Mouse (Mus musculus): ENCODE measurements around the gene Hpgds. TPM values are rescaled to one million over a fixed set of nuclear protein-coding genes. Genes with fewer than 3 reads are reported as not detected.

The Hpgds gene
- 2.1 and 3.6 TPM in 2 replicates for polyA plus RNA-seq (2012; rRNA removed)

GRCm38 (mm10) chr6:65144621-65145205, at the start of gene Hpgds:
Gene Hpgds, minus strand, starts transcription at chr6:65144908.
- peak; percentile 35 for DNase-seq (ENCODE audit: low read depth)
- TF ChIP-seq CTCF (IDR thresholded peaks at IDR 0.05; ENCODE audit: borderline replicate concordance, extremely low read depth, insufficient read depth, insufficient read length) (no peak), POLR2A (IDR thresholded peaks at IDR 0.05; ENCODE audit: borderline replicate concordance, extremely low read depth, insufficient read depth, insufficient read length, poor library complexity, severe bottlenecking) (no peak)

- peak; percentile 15 for DNase-seq (ENCODE audit: low read depth)
- TF ChIP-seq CTCF (IDR thresholded peaks at IDR 0.05; ENCODE audit: borderline replicate concordance, extremely low read depth, insufficient read depth, insufficient read length): no peak
- TF ChIP-seq POLR2A (IDR thresholded peaks at IDR 0.05; ENCODE audit: borderline replicate concordance, extremely low read depth, insufficient read depth, insufficient read length, poor library complexity, severe bottlenecking): no peak
These were observed 20.3 kb upstream of the Hpgds start for GRCm38 (mm10) chr6:65164977-65165376.

GRCm38 (mm10) chr6:65164137-65164536, 19.4 kb upstream of the Hpgds start:
- TF ChIP-seq CTCF (IDR thresholded peaks at IDR 0.05; ENCODE audit: borderline replicate concordance, extremely low read depth, insufficient read depth, insufficient read length): no peak
- no peak for TF ChIP-seq POLR2A (IDR thresholded peaks at IDR 0.05; ENCODE audit: borderline replicate concordance, extremely low read depth, insufficient read depth, insufficient read length, poor library complexity, severe bottlenecking)
- peak; percentile 7 for DNase-seq (ENCODE audit: low read depth)

- TF ChIP-seq POLR2A (IDR thresholded peaks at IDR 0.05; ENCODE audit: borderline replicate concordance, extremely low read depth, insufficient read depth, insufficient read length, poor library complexity, severe bottlenecking): no peak
- no peak for TF ChIP-seq CTCF (IDR thresholded peaks at IDR 0.05; ENCODE audit: borderline replicate concordance, extremely low read depth, insufficient read depth, insufficient read length)
- DNase-seq (ENCODE audit: low read depth): peak; percentile 45
These were observed 14.8 kb upstream of the Hpgds start for GRCm38 (mm10) chr6:65159381-65159942.

- TF ChIP-seq POLR2A (IDR thresholded peaks at IDR 0.05; ENCODE audit: borderline replicate concordance, extremely low read depth, insufficient read depth, insufficient read length, poor library complexity, severe bottlenecking) (no peak), CTCF (IDR thresholded peaks at IDR 0.05; ENCODE audit: borderline replicate concordance, extremely low read depth, insufficient read depth, insufficient read length) (no peak)
- no peak for DNase-seq (ENCODE audit: low read depth)
These were observed 12.3 kb upstream of the Hpgds start for GRCm38 (mm10) chr6:65157042-65157441.

GRCm38 (mm10) chr6:65153570-65153969, 8.9 kb upstream of the Hpgds start:
- TF ChIP-seq CTCF (IDR thresholded peaks at IDR 0.05; ENCODE audit: borderline replicate concordance, extremely low read depth, insufficient read depth, insufficient read length) (no peak), POLR2A (IDR thresholded peaks at IDR 0.05; ENCODE audit: borderline replicate concordance, extremely low read depth, insufficient read depth, insufficient read length, poor library complexity, severe bottlenecking) (no peak)
- no peak for DNase-seq (ENCODE audit: low read depth)

- TF ChIP-seq CTCF (IDR thresholded peaks at IDR 0.05; ENCODE audit: borderline replicate concordance, extremely low read depth, insufficient read depth, insufficient read length) (no peak), POLR2A (IDR thresholded peaks at IDR 0.05; ENCODE audit: borderline replicate concordance, extremely low read depth, insufficient read depth, insufficient read length, poor library complexity, severe bottlenecking) (no peak)
- no peak for DNase-seq (ENCODE audit: low read depth)
These were observed 6.0 kb upstream of the Hpgds start for GRCm38 (mm10) chr6:65150703-65151102.

- DNase-seq (ENCODE audit: low read depth): no peak
- TF ChIP-seq POLR2A (IDR thresholded peaks at IDR 0.05; ENCODE audit: borderline replicate concordance, extremely low read depth, insufficient read depth, insufficient read length, poor library complexity, severe bottlenecking) (no peak), CTCF (IDR thresholded peaks at IDR 0.05; ENCODE audit: borderline replicate concordance, extremely low read depth, insufficient read depth, insufficient read length) (no peak)
These were observed 1.7 kb upstream of the Hpgds start for GRCm38 (mm10) chr6:65146363-65146762.

- TF ChIP-seq POLR2A (IDR thresholded peaks at IDR 0.05; ENCODE audit: borderline replicate concordance, extremely low read depth, insufficient read depth, insufficient read length, poor library complexity, severe bottlenecking): no peak
- no peak for TF ChIP-seq CTCF (IDR thresholded peaks at IDR 0.05; ENCODE audit: borderline replicate concordance, extremely low read depth, insufficient read depth, insufficient read length)
- DNase-seq (ENCODE audit: low read depth): no peak
These were observed 2.4 kb downstream of the Hpgds start for GRCm38 (mm10) chr6:65142316-65142715.

- DNase-seq (ENCODE audit: low read depth): no peak
- no peak for TF ChIP-seq CTCF (IDR thresholded peaks at IDR 0.05; ENCODE audit: borderline replicate concordance, extremely low read depth, insufficient read depth, insufficient read length)
- TF ChIP-seq POLR2A (IDR thresholded peaks at IDR 0.05; ENCODE audit: borderline replicate concordance, extremely low read depth, insufficient read depth, insufficient read length, poor library complexity, severe bottlenecking): no peak
These were observed 3.9 kb downstream of the Hpgds start for GRCm38 (mm10) chr6:65140750-65141243.

GRCm38 (mm10) chr6:65140082-65140749, 4.5 kb downstream of the Hpgds start:
- DNase-seq (ENCODE audit: low read depth): peak; percentile 64
- no peak for TF ChIP-seq CTCF (IDR thresholded peaks at IDR 0.05; ENCODE audit: borderline replicate concordance, extremely low read depth, insufficient read depth, insufficient read length)
- no peak for TF ChIP-seq POLR2A (IDR thresholded peaks at IDR 0.05; ENCODE audit: borderline replicate concordance, extremely low read depth, insufficient read depth, insufficient read length, poor library complexity, severe bottlenecking)

Measured in brain, embryonic 14.5 days (tissue).